Mouse (Mus musculus) embryo, embryonic 9.5 days (tissue): Measurements from ENCODE around the gene Ctu2.

Source experiments
- DNase-seq: peaks from one replicate; pipeline ENCODE4 v3.0.0-alpha.2; 2017; ENCODE audit errors: extremely low spot score

Ctu2 gene

GRCm38 (mm10) chr8:122484831-122485230 lies 8.9 kb downstream of the Ctu2 start:
- DNase-seq = no peak

- no peak for DNase-seq
These were observed 12.4 kb downstream of the Ctu2 start for GRCm38 (mm10) chr8:122488387-122488786.

- DNase-seq = no peak
These were observed 21.2 kb downstream of the Ctu2 start for GRCm38 (mm10) chr8:122497016-122497734.

- no peak for DNase-seq
These were observed 22.0 kb downstream of the Ctu2 start for GRCm38 (mm10) chr8:122497912-122498311.

- peak; percentile 77 for DNase-seq
These were observed 24.9 kb downstream of the Ctu2 start for GRCm38 (mm10) chr8:122500856-122501255.

GRCm38 (mm10) chr8:122511552-122511951 lies 35.6 kb downstream of the Ctu2 start:
- DNase-seq = no peak

- DNase-seq = no peak
These were observed 36.4 kb downstream of the Ctu2 start for GRCm38 (mm10) chr8:122512392-122512791.

GRCm38 (mm10) chr8:122515699-122516098 lies 39.8 kb downstream of the Ctu2 start:
- no peak for DNase-seq

GRCm38 (mm10) chr8:122517541-122518190 lies 41.7 kb downstream of the Ctu2 start:
- DNase-seq = peak; percentile 69

GRCm38 (mm10) chr8:122520611-122521010 lies 44.7 kb downstream of the Ctu2 start:
- DNase-seq = no peak

- DNase-seq = no peak
These were observed 47.1 kb downstream of the Ctu2 start for GRCm38 (mm10) chr8:122522796-122523651.

- DNase-seq = no peak
These were observed 47.9 kb downstream of the Ctu2 start for GRCm38 (mm10) chr8:122523652-122524360.

GRCm38 (mm10) chr8:122524506-122524905 lies 48.6 kb downstream of the Ctu2 start:
- DNase-seq = no peak

- no peak for DNase-seq
These were observed 49.1 kb downstream of the Ctu2 start for GRCm38 (mm10) chr8:122525004-122525403.

- no peak for DNase-seq
These were observed 50.1 kb downstream of the Ctu2 start for GRCm38 (mm10) chr8:122526084-122526483.

- DNase-seq = no peak
These were observed 50.7 kb downstream of the Ctu2 start for GRCm38 (mm10) chr8:122526526-122527170.

- no peak for DNase-seq
These were observed 52.0 kb downstream of the Ctu2 start for GRCm38 (mm10) chr8:122527937-122528336.

- DNase-seq = no peak
These were observed 53.2 kb downstream of the Ctu2 start for GRCm38 (mm10) chr8:122529159-122529558.

GRCm38 (mm10) chr8:122531312-122531711 lies 55.4 kb downstream of the Ctu2 start:
- DNase-seq = no peak
